Mouse (Mus musculus) liver, embryonic 12.5 days (tissue): Measurements from ENCODE around the gene Gm28048. TPM values are rescaled to one million over a fixed set of nuclear protein-coding genes. Genes with fewer than 3 reads are reported as not detected.

Experiments
- ATAC-seq: fragments of 200-750 bp; cut with Nextera tagmentation; 2 replicates; pipeline ENCODE4 v1.8.0; 2017; ENCODE audit warnings: moderate number of reproducible peaks, mild to moderate bottlenecking, moderate library complexity
- H3K27ac ChIP-seq: fragments of 300-500 bp; sonication (generic); 2 replicates; pipeline ENCODE4 v1.5.1; 2016; ENCODE audit warnings: mild to moderate bottlenecking
- H3K27me3 ChIP-seq: fragments of 300-500 bp; sonication (generic); replicated peaks from 2 replicates; pipeline ENCODE4 v1.6.1; 2016; ENCODE audit warnings: mild to moderate bottlenecking, moderate library complexity
- H3K36me3 ChIP-seq: fragments of 300-500 bp; sonication (generic); 2 replicates; pipeline ENCODE4 v1.6.1; 2016; ENCODE audit warnings: mild to moderate bottlenecking, moderate library complexity
- H3K4me1 ChIP-seq: fragments of 300-500 bp; sonication (generic); 2 replicates; pipeline ENCODE4 v1.6.1; 2016
- H3K4me2 ChIP-seq: fragments of 300-500 bp; sonication (generic); 2 replicates; pipeline ENCODE4 v1.6.1; 2016; ENCODE audit warnings: mild to moderate bottlenecking, moderate library complexity
- H3K4me3 ChIP-seq: fragments of 300-500 bp; sonication (generic); 2 replicates; pipeline ENCODE4 v1.5.1; 2016; ENCODE audit warnings: mild to moderate bottlenecking, moderate library complexity
- H3K9ac ChIP-seq: fragments of 300-500 bp; sonication (generic); 2 replicates; pipeline ENCODE4 v1.6.1; 2016; ENCODE audit warnings: mild to moderate bottlenecking, moderate library complexity
- H3K9me3 ChIP-seq: fragments of 300-500 bp; sonication (generic); replicated peaks from 2 replicates; pipeline ENCODE4 v1.6.1; 2016; ENCODE audit warnings: mild to moderate bottlenecking, moderate library complexity
- WGBS: fragments of 180-500 bp; shearing (Covaris S2); methylation state at CpG from one replicate; pipeline ENCODE4 v1.1.7; 2016; ENCODE audit not compliant: insufficient replicate concordance; 5-methylcytosine and 5-hydroxymethylcytosine counted together
- polyA plus RNA-seq: library from polyadenylated mRNA; unstranded; fragments of >200 nt; fragmentation: Nextera tagmentation; extraction: Ambion mirVana; gene quantifications from 2 replicates; pipeline ENCODE4 v1.2.1, GENCODE M21; 2016

Gm28048 gene
- polyA plus RNA-seq, 1 experiment from 2014 or later, result 10.2 TPM

GRCm38 (mm10) chr11:22906453-22906865 lies 75.4 kb downstream of the Gm28048 start:
- 0 out of 2 replicates have a peak, but pooled peaks have one; percentile 32 for ATAC-seq
- H3K36me3 ChIP-seq, result no peaks in the 10 kb centered on the region
- H3K4me2 ChIP-seq, result no peak overlapping the region
- no peaks in the 10 kb centered on the region for H3K9me3 ChIP-seq
- no peaks in the 10 kb centered on the region for H3K27me3 ChIP-seq
- H3K4me1 ChIP-seq, result peaks cover 23% of the 10 kb centered on the region
- no peak overlapping the region for H3K9ac ChIP-seq
- H3K4me3 ChIP-seq, result no peak overlapping the region
- no peak overlapping the region; the same call in 1 of the 2 replicates for H3K27ac ChIP-seq

- H3K4me1 ChIP-seq, result peaks cover 24% of the 10 kb centered on the region
- no peak overlapping the region for H3K27ac ChIP-seq
- H3K4me2 ChIP-seq, result no peak overlapping the region
- no peaks in the 10 kb centered on the region for H3K9me3 ChIP-seq
- no peak overlapping the region for H3K9ac ChIP-seq
- no peak overlapping the region for H3K4me3 ChIP-seq
- 56% methylated on average over 2 of the region's 2 CpGs for WGBS
- no peaks in the 10 kb centered on the region for H3K27me3 ChIP-seq
- no peak for ATAC-seq
- H3K36me3 ChIP-seq, result peaks cover 12% of the 10 kb centered on the region; the same call in 1 of the 2 replicates
Observed at GRCm38 (mm10) chr11:22902923-22903322, 79.0 kb downstream of the Gm28048 start.

GRCm38 (mm10) chr11:22900041-22900440 lies 81.8 kb downstream of the Gm28048 start:
- Histone ChIP-seq H3K27ac (no peak overlapping the region), H3K9ac (no peak overlapping the region), H3K27me3 (no peaks in the 10 kb centered on the region), H3K4me3 (no peak overlapping the region), H3K9me3 (no peaks in the 10 kb centered on the region), H3K36me3 (peaks cover 12% of the 10 kb centered on the region; the same call in 1 of the 2 replicates), H3K4me2 (no peak overlapping the region), H3K4me1 (peaks cover 11% of the 10 kb centered on the region; the same call in 1 of the 2 replicates)
- no peak for ATAC-seq
- WGBS, result 44% methylated on average over 3 of the region's 3 CpGs

GRCm38 (mm10) chr11:22897642-22898041 lies 84.2 kb downstream of the Gm28048 start:
- no peaks in the 10 kb centered on the region for H3K9me3 ChIP-seq
- H3K4me3 ChIP-seq, result no peak overlapping the region
- H3K9ac ChIP-seq, result no peak overlapping the region
- H3K4me1 ChIP-seq, result 0 out of 2 replicates have a peak, but pooled peaks cover 5% of the 10 kb centered on the region
- no peak for ATAC-seq
- H3K4me2 ChIP-seq, result no peak overlapping the region
- 74% methylated on average over 4 of the region's 4 CpGs for WGBS
- no peak overlapping the region for H3K27ac ChIP-seq
- H3K27me3 ChIP-seq, result no peaks in the 10 kb centered on the region; the same call in 1 of the 2 replicates
- peaks cover 12% of the 10 kb centered on the region; the same call in 1 of the 2 replicates for H3K36me3 ChIP-seq

DNA sequence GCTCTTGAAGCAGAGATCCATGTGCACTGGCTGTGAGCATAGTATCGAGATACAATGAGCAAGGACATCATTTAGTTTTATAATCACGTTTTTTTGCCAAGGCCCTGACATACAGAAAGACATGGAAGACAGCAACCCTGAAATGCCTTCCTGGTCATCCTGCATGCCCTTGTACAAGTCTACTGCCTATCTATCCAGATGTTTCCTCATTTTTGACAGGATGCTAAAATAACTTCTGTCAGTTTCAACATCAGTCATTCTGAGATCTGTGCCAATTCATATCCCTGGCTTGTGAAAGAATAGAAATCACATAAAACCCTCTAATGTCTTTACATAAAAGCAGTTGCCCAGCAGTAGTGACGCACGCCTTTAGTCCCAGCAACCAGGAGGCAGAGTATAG lies 84.8 kb downstream of the Gm28048 start:
- no peak for ATAC-seq
- H3K27me3 ChIP-seq, result no peaks in the 10 kb centered on the region; the same call in 1 of the 2 replicates
- 66% methylated on average over 4 of the region's 4 CpGs for WGBS
- no peak overlapping the region for H3K4me3 ChIP-seq
- no peak overlapping the region for H3K27ac ChIP-seq
- H3K4me2 ChIP-seq, result no peak overlapping the region
- H3K9ac ChIP-seq, result no peak overlapping the region
- H3K9me3 ChIP-seq, result no peaks in the 10 kb centered on the region
- H3K36me3 ChIP-seq, result peaks cover 12% of the 10 kb centered on the region; the same call in 1 of the 2 replicates
- H3K4me1 ChIP-seq, result 0 out of 2 replicates have a peak, but pooled peaks cover 5% of the 10 kb centered on the region

- no peaks in the 10 kb centered on the region for H3K36me3 ChIP-seq
- no peak overlapping the region for H3K4me2 ChIP-seq
- H3K9me3 ChIP-seq, result no peaks in the 10 kb centered on the region
- H3K4me3 ChIP-seq, result no peak overlapping the region
- 68% methylated on average over 3 of the region's 3 CpGs for WGBS
- no peak overlapping the region for H3K27ac ChIP-seq
- no peak for ATAC-seq
- no peaks in the 10 kb centered on the region; the same call in 1 of the 2 replicates for H3K27me3 ChIP-seq
- H3K9ac ChIP-seq, result no peak overlapping the region
- H3K4me1 ChIP-seq, result no peaks in the 10 kb centered on the region
Observed at GRCm38 (mm10) chr11:22893075-22893474, 88.8 kb downstream of the Gm28048 start.

DNA sequence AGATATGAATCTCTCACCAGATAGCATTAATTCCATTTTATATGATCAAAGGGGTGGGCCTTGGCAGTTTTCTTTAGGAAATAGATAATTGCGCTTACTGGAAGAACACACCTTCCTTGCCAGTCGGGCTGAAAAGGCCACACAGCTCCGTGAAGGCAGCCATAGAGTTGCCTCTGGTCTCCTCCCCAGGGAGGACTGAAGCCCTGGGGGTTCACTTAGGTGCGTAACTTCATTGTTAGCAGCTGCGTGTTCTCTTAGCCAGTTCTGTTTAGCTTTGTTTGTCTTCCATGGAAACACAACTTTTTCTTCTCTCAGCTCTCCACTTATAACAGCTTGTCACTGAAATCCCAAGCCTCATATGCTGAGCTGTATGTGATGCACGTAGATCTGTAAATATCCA lies 89.4 kb downstream of the Gm28048 start:
- Histone ChIP-seq H3K36me3 (no peaks in the 10 kb centered on the region), H3K4me2 (no peak overlapping the region), H3K9me3 (no peaks in the 10 kb centered on the region), H3K9ac (no peak overlapping the region), H3K27me3 (no peaks in the 10 kb centered on the region; the same call in 1 of the 2 replicates), H3K27ac (no peak overlapping the region), H3K4me3 (no peak overlapping the region), H3K4me1 (no peaks in the 10 kb centered on the region)
- WGBS, result 70% methylated on average over 6 of the region's 6 CpGs
- ATAC-seq, result no peak

DNA sequence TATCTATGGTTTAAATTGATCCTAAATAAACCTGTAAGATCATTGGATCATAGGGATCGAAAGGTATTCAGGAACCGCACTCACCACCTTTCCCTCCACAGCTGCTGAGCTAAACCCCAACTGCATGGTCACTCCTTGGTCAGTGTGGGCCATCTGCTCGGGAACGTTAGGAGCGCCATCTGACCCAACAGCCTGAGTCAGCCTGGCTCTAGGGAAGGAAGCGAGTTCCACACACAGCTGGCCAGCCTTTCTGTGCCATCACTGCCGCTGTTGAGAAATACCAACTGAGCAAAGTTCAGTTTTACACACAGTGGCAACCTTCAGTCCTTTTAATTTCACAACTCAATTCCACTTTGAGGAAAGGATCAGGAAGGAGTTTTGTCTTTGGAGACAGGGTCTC lies 90.0 kb downstream of the Gm28048 start:
- H3K36me3 ChIP-seq, result no peaks in the 10 kb centered on the region
- no peak overlapping the region for H3K9ac ChIP-seq
- H3K27ac ChIP-seq, result no peak overlapping the region
- H3K4me3 ChIP-seq, result no peak overlapping the region
- WGBS, result 68% methylated on average over 7 of the region's 7 CpGs
- no peaks in the 10 kb centered on the region for H3K9me3 ChIP-seq
- H3K27me3 ChIP-seq, result no peaks in the 10 kb centered on the region; the same call in 1 of the 2 replicates
- ATAC-seq, result no peak
- H3K4me1 ChIP-seq, result no peaks in the 10 kb centered on the region
- no peak overlapping the region for H3K4me2 ChIP-seq

- no peak for ATAC-seq
- H3K4me2 ChIP-seq, result no peak overlapping the region
- H3K4me3 ChIP-seq, result no peak overlapping the region
- no peak overlapping the region for H3K9ac ChIP-seq
- no peak overlapping the region for H3K27ac ChIP-seq
- 33% methylated on average over 9 of the region's 9 CpGs for WGBS
- H3K36me3 ChIP-seq, result no peaks in the 10 kb centered on the region
- H3K4me1 ChIP-seq, result no peaks in the 10 kb centered on the region
- no peaks in the 10 kb centered on the region for H3K9me3 ChIP-seq
- no peaks in the 10 kb centered on the region; the same call in 1 of the 2 replicates for H3K27me3 ChIP-seq
Observed at GRCm38 (mm10) chr11:22891242-22891641, 90.6 kb downstream of the Gm28048 start.

- no peaks in the 10 kb centered on the region for H3K4me1 ChIP-seq
- H3K27me3 ChIP-seq, result no peaks in the 10 kb centered on the region; the same call in 1 of the 2 replicates
- ATAC-seq, result no peak
- H3K27ac ChIP-seq, result no peak overlapping the region
- no peak overlapping the region for H3K4me3 ChIP-seq
- no peak overlapping the region for H3K9ac ChIP-seq
- 88% methylated on average over 3 of the region's 3 CpGs for WGBS
- no peak overlapping the region for H3K4me2 ChIP-seq
- H3K9me3 ChIP-seq, result no peaks in the 10 kb centered on the region
- no peaks in the 10 kb centered on the region for H3K36me3 ChIP-seq
Observed at GRCm38 (mm10) chr11:22889224-22889623, 92.7 kb downstream of the Gm28048 start.

GRCm38 (mm10) chr11:22886991-22887390 lies 94.9 kb downstream of the Gm28048 start:
- no peak for ATAC-seq
- WGBS, result 85% methylated on average over 4 of the region's 4 CpGs
- no peak overlapping the region for H3K9ac ChIP-seq
- H3K36me3 ChIP-seq, result no peaks in the 10 kb centered on the region
- H3K27ac ChIP-seq, result no peak overlapping the region
- no peaks in the 10 kb centered on the region for H3K4me1 ChIP-seq
- H3K4me2 ChIP-seq, result no peak overlapping the region
- no peaks in the 10 kb centered on the region for H3K27me3 ChIP-seq
- H3K9me3 ChIP-seq, result no peaks in the 10 kb centered on the region
- H3K4me3 ChIP-seq, result no peak overlapping the region

GRCm38 (mm10) chr11:22885350-22885749 lies 96.5 kb downstream of the Gm28048 start:
- Histone ChIP-seq H3K4me3 (no peak overlapping the region), H3K9ac (no peak overlapping the region), H3K27me3 (no peaks in the 10 kb centered on the region), H3K9me3 (no peaks in the 10 kb centered on the region), H3K4me2 (no peak overlapping the region), H3K27ac (no peak overlapping the region), H3K4me1 (no peaks in the 10 kb centered on the region), H3K36me3 (no peaks in the 10 kb centered on the region)
- ATAC-seq, result no peak
- 42% methylated on average over 1 of the region's 1 CpGs for WGBS

GRCm38 (mm10) chr11:22883676-22884075 lies 98.2 kb downstream of the Gm28048 start:
- Histone ChIP-seq H3K27me3 (no peaks in the 10 kb centered on the region), H3K27ac (no peak overlapping the region), H3K4me1 (no peaks in the 10 kb centered on the region), H3K9ac (no peak overlapping the region), H3K9me3 (no peaks in the 10 kb centered on the region), H3K36me3 (no peaks in the 10 kb centered on the region), H3K4me2 (no peak overlapping the region), H3K4me3 (no peak overlapping the region)
- 61% methylated on average over 2 of the region's 2 CpGs for WGBS
- ATAC-seq, result no peak
